Mouse (Mus musculus) heart, adult 2 months (tissue): Measurements from ENCODE around the gene Tas2r117.

Experiments
- CTCF ChIP-seq: fragments of 200-600 bp; IDR thresholded peaks from 2 replicates; pipeline ENCODE4 v1.8.1; 2022; ENCODE audit warnings: antibody characterized with exemption, mild to moderate bottlenecking, moderate library complexity
- EP300 ChIP-seq: fragments of 200-500 bp; IDR thresholded peaks from 2 replicates; pipeline ENCODE4 v1.6.1; 2011; ENCODE audit warnings: low read depth, low read length, control low read depth; ENCODE audit not compliant: insufficient read depth
- POLR2A ChIP-seq: fragments of 200-500 bp; IDR thresholded peaks from 2 replicates; pipeline ENCODE4 v1.6.1; 2011; ENCODE audit warnings: mild to moderate bottlenecking, low read depth, low read length, control low read depth; ENCODE audit not compliant: insufficient read depth

- TF ChIP-seq EP300 (no peak), POLR2A (no peak), CTCF (no peak)
Observed at GRCm38 (mm10) chr6:132802518-132802917, at the start of gene Tas2r117.
